Mouse (Mus musculus) kidney, adult 10 weeks (tissue): ENCODE data around the gene Ak9. TPM values are rescaled to one million over a fixed set of nuclear protein-coding genes. Genes with fewer than 3 reads are reported as not detected.

Experiments
- polyA plus RNA-seq: library from polyadenylated mRNA; stranded (reverse); fragments of 350-450 nt; fragmentation: Illumina TruSeq; extraction: RNeasy Lipid Tissue Mini Kit (QIAGEN cat#74804); gene quantifications from one replicate; pipeline ENCODE4 v1.2.3, GENCODE M21; 2014; ENCODE audit warnings: low read depth, low replicate concordance

The Ak9 gene
- polyA plus RNA-seq: 0.24 TPM

DNA sequence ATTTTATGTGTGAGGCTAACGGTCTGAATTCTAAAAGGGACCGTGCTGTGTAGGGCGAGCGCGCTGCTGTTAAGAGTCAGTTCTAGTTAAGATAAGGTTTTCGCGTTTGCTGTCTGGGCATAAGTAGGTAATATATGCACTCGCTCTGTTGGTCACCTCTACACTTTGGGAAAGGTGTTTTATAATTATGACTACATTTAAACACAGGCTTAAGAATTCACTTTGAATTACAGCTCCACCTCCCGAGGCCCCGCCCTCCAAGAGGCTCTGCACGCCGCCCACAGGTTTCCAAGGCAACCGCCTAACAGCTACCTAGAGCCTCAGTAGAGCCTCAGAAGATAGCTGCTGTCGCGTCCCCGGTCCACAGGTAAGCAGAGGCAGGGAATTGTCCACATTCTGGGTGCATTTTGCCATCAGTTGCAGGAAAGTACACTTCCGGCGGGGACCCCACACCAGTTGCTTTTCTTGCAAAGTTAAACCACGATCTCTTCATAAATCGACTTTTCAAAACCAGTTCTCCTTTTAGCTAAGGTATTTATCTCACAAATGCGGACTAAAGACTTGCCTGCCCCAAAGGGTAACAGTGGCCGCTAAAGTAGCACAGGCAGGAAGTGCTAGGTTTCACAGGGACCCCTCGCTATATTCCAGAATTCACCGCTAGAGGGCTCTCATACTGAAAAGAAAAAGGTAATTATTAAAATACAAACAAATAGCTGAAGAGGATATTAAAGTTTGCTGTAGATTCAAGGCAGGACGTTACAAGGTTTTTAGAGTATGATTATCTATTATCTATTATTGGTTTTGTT is at the start of gene Ak9:
TSS of gene Ak9 (plus strand) at position 342 of the 806 bp plus-strand sequence.

DNA sequence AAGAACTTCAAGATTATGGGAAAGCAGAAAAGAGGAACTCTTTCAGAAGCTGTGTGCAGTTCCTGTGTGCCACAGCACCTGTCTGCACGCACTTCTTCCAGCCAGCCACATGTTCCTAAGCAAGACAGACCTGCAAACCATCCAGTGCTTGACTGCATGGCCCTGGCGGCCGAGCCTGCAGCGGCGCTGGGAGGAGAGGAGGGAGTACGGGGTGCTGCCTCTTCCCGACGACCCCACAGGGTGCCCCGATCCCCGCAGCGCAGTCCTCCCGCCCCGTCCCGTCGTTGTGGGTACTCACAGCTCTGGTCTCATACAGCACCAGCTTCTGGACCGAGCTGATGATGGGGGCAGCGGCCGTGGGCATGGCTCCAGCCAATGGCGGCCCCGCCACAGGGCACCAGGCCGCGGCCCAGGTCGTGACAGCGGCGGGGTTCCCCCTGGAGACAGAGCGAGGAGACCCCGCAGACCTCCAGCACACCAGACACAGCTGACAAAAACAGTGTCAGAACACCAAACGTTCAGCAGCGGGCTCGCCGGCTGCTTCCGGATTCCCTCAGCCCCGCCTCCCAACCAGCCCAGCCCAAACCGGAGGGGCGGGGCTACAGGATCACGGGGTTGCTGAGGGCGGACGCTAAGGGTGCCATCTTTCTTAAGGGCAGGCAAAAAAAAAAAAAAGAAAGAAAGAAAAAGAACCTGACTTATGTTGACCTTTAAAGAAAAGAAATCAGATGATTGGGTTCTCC is 920 bp upstream of the Ak9 start, which contains the start of gene Fig4:
TSS of gene Fig4 (minus strand) at position 572 of the 743 bp plus-strand sequence.

DNA sequence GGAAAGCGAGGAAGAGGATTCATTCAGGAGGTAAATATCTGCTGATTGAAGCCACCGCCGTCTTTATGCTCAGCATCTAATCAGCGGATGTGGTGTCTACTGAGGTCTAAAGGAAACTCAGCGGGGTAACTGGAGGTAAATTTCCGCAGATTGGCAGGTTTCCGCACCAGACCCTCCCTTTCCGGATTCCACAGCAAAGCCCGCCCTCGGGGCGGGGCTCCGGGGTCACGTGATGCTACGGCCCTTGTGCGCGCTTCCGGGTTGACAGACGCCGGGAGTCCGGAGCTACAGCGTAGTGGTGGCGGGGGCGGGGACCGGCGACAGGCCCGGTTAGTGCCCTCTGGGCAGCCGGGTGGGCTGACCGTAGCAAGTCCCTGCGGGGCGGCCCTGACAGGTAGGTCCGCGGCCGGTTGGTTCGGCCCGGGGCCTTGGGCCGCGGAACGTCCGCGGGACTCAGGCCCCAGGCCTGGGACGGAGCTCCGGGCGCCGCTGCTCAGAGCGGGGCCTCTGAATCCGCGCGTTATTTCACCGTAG is 146.4 kb downstream of the Ak9 start, which contains the start of gene Zbtb24:
TSS of gene Zbtb24 (plus strand) at position 247 of the 534 bp plus-strand sequence.

DNA sequence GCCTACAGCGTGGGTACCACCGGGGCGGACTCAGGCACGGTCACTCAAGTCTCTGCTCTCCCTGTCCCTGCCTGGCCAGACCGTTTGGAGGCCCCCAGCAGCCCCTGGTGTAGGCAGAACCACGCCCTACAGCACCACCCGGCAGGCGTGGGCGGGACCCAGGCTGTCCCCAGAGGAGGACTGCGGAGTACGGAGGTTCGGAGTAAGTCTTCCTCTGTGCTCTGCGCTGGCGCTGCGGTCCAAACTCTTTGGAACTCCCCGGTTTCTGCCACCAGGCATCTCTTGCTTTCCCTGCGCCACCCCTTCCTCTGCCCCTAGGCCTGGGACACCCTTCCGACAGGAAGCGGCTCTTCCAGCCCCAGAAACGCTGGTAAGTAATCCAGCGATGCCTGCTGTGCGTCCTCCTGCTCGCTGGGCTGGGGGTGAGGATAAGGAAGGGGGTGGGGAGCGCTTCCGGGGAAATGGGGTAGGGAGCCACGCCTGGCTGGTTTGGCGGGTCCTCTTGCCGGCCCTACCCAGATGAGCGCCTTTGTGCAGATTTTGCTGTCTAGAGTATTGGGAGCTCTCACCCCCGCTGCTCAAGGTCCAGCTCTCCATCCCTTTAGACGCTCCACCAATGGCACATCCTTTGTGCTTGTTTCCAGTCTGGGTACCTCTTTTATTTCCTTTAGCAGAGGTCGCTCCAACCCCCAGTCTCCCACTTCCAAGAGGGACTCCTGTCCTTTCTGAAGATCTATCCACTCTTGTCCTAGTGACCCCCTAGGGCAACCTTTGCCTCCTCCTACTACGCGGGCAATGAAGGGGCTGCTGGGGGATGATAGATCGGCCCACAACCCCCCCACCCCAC is 172.6 kb downstream of the Ak9 start, which contains the start of gene Mical1:
TSS of gene Mical1 (plus strand) at position 144 of the 847 bp plus-strand sequence.

Other genes with a start within 250 kb of the Ak9 start
- not detected for gene Gpr6, start 231.7 kb upstream of the Ak9 start, polyA plus RNA-seq
- 22.6 TPM for gene Fig4, start 720 bp upstream of the Ak9 start, polyA plus RNA-seq
- 9.4 TPM for gene Zbtb24, start 146.4 kb downstream of the Ak9 start, polyA plus RNA-seq
- gene Mical1, start 172.3 kb downstream of the Ak9 start, polyA plus RNA-seq: 0.49 TPM
- 5.9 TPM for gene Smpd2, start 186.4 kb downstream of the Ak9 start, polyA plus RNA-seq
- 18.2 TPM for gene Ppil6, start 186.5 kb downstream of the Ak9 start, polyA plus RNA-seq
- gene Cd164, start 215.4 kb downstream of the Ak9 start, polyA plus RNA-seq: 1,145 TPM